Mouse (Mus musculus): Measurements from ENCODE around the gene Col4a3. TPM values are rescaled to one million over a fixed set of nuclear protein-coding genes. Genes with fewer than 3 reads are reported as not detected.
A peak's percentile ranks its signal among the peaks of the same experiment; 100 is the strongest.

Gene Col4a3
- total and polyA plus RNA-seq, 3 experiments, result not detected

- Histone ChIP-seq H3K9ac (ENCODE audit: insufficient read depth, low read depth) (no peak overlapping the region), H3K79me2 (replicated peaks; ENCODE audit: control insufficient read depth, extremely low read depth, insufficient read depth, poor library complexity, severe bottlenecking) (no peaks in the 10 kb centered on the region), H3K4me3 (replicated peaks in 1 of 3; ENCODE audit: low read depth in 2 of 3, low read length in 2 of 3, poor library complexity in 1 of 3) (no peak overlapping the region), H3K4me1 (ENCODE audit: control insufficient read depth in 1 of 2, insufficient read depth in 2 of 2) (no peaks in the 10 kb centered on the region), H3K27ac (ENCODE audit: insufficient read depth, low read depth) (no peak overlapping the region), H3K36me3 (replicated peaks in 1 of 2; ENCODE audit: control insufficient read depth in 1 of 2, insufficient read depth in 1 of 2, low read length in 1 of 2) (peaks cover 19 to 69% of the 10 kb centered on the region in 2 experiments), H3K4me2 (ENCODE audit: insufficient read depth, low read depth, poor library complexity, severe bottlenecking) (no peak overlapping the region), H3K27me3 (replicated peaks) (no peaks in the 10 kb centered on the region), H3K9me3 (replicated peaks; ENCODE audit: low read length) (no peaks in the 10 kb centered on the region)
- dilution Hi-C loops (cut with MboI; ENCODE audit: extremely low pct_ligation_motif_present, extremely low pct_unique_long_range_greater_than_20kb, low sequenced_read_pairs) (no loop called here), in situ Hi-C loops (cut with MboI; ENCODE audit: low pct_ligation_motif_present, low pct_unique_long_range_greater_than_20kb, low sequenced_read_pairs) (no loop called here)
- TF ChIP-seq ZC3H11A (IDR thresholded peaks at IDR 0.05; ENCODE audit: low read depth, low read length) (no peak), SMC3 (IDR thresholded peaks at IDR 0.05; ENCODE audit: low read depth, low read length) (no peak), ZKSCAN1 (IDR thresholded peaks at IDR 0.05; ENCODE audit: borderline replicate concordance, low read depth, low read length) (no peak), GABPA (IDR thresholded peaks at IDR 0.05; ENCODE audit: insufficient replicate concordance, low read depth, low read length) (no peak), EP300 (IDR thresholded peaks at IDR 0.05; ENCODE audit: low read length) (no peak), CHD2 (IDR thresholded peaks at IDR 0.05; ENCODE audit: low read length) (no peak), POLR2AphosphoS2 (IDR thresholded peaks at IDR 0.05; ENCODE audit: low read depth, low read length) (no peak), MYC (IDR thresholded peaks at IDR 0.05; ENCODE audit: low read depth, low read length) (no peak), NRF1 (IDR thresholded peaks at IDR 0.05; ENCODE audit: low read depth, low read length) (no peak), JUND (conservative IDR thresholded peaks at IDR 0.05; ENCODE audit: low read depth, low read length) (no peak), RAD21 (IDR thresholded peaks at IDR 0.05; ENCODE audit: low read depth, low read length) (no peak), HCFC1 (IDR thresholded peaks at IDR 0.05; ENCODE audit: low read depth, low read length) (no peak), BHLHE40 (IDR thresholded peaks at IDR 0.05; ENCODE audit: low read depth, low read length) (no peak)
- DNase-seq (ENCODE audit: extremely low read depth), result no peak
These were observed 161.2 kb downstream of the Col4a3 start for GRCm38 (mm10) chr1:82747714-82748452.

- dilution Hi-C loops (cut with MboI; ENCODE audit: extremely low pct_ligation_motif_present, extremely low pct_unique_long_range_greater_than_20kb, low sequenced_read_pairs) (no loop called here), in situ Hi-C loops (cut with MboI; ENCODE audit: low pct_ligation_motif_present, low pct_unique_long_range_greater_than_20kb, low sequenced_read_pairs) (loop anchor here (25.0 kb wide), 1 partner anchor 197 kb away; no protein-coding TSS in a partner anchor)
- Histone ChIP-seq H3K9ac (ENCODE audit: insufficient read depth, low read depth) (no peak overlapping the region), H3K27me3 (replicated peaks) (no peaks in the 10 kb centered on the region), H3K27ac (ENCODE audit: insufficient read depth, low read depth) (no peak overlapping the region), H3K4me2 (ENCODE audit: insufficient read depth, low read depth, poor library complexity, severe bottlenecking) (no peak overlapping the region), H3K79me2 (replicated peaks; ENCODE audit: control insufficient read depth, extremely low read depth, insufficient read depth, poor library complexity, severe bottlenecking) (no peaks in the 10 kb centered on the region), H3K36me3 (replicated peaks in 1 of 2; ENCODE audit: control insufficient read depth in 1 of 2, insufficient read depth in 1 of 2, low read length in 1 of 2) (peaks cover 10 to 57% of the 10 kb centered on the region in 2 experiments), H3K9me3 (replicated peaks; ENCODE audit: low read length) (no peaks in the 10 kb centered on the region), H3K4me3 (replicated peaks in 1 of 3; ENCODE audit: low read depth in 2 of 3, low read length in 2 of 3, poor library complexity in 1 of 3) (no peak overlapping the region), H3K4me1 (ENCODE audit: control insufficient read depth in 1 of 2, insufficient read depth in 2 of 2) (no peaks in the 10 kb centered on the region)
- peak; percentile 27 for TF ChIP-seq RAD21 (IDR thresholded peaks at IDR 0.05; ENCODE audit: low read depth, low read length)
- no peak for TF ChIP-seq KAT2A (IDR thresholded peaks at IDR 0.05; ENCODE audit: insufficient replicate concordance, low read length)
- 0 out of 2 replicates have a peak, but pooled peaks have one; percentile 7 for TF ChIP-seq SMC3 (IDR thresholded peaks at IDR 0.05; ENCODE audit: low read depth, low read length)
- no peak for TF ChIP-seq UBTF (IDR thresholded peaks at IDR 0.05; ENCODE audit: low read depth, low read length)
- peak; percentile 52 to 54 for TF ChIP-seq CTCF (conservative IDR thresholded peaks at IDR 0.05 in 1 of 2, IDR thresholded peaks at IDR 0.05 in 1 of 2; ENCODE audit: low read depth in 2 of 2, low read length in 2 of 2)
- TF ChIP-seq SIN3A (IDR thresholded peaks at IDR 0.05; ENCODE audit: low read length), result no peak
- DNase-seq (ENCODE audit: extremely low read depth), result peak; percentile 32
These were observed 172.8 kb downstream of the Col4a3 start for GRCm38 (mm10) chr1:82759520-82759919.
